Mouse (Mus musculus): ENCODE results near the gene Abcb1b. TPM values are rescaled to one million over a fixed set of nuclear protein-coding genes. Genes with fewer than 3 reads are reported as not detected.

The Abcb1b gene
- polyA plus RNA-seq, 1 experiment from 2014 or later, result 0.93 TPM

DNA sequence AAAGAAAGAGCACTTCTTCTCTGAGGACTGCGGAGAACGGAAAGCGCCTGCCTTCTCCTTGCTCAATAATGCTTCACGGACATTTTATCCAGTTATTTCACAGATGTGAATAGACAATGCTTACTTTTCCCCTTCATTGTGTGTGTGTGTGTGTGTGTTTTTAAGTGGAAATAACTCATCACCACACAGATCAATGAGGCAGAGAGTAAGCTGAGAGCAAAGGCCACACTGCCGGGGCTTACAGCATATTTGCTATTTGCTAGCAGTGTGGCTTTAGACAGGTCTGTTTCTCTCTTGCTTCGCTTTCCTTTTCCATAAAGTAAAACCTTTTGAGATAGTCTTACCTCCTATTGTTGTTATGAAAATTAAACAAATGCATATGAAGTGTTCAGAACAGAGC is 106.6 kb downstream of the Abcb1b start:
- Histone ChIP-seq H3K36me3 (replicated peaks) (no peaks in the 10 kb centered on the region), H3K9ac (no peak overlapping the region), H3K4me3 (replicated peaks) (no peak overlapping the region), H3K4me2 (no peak overlapping the region), H3K4me1 (no peaks in the 10 kb centered on the region), H3K27ac (no peak overlapping the region), H3K9me3 (no peaks in the 10 kb centered on the region), H3K27me3 (no peaks in the 10 kb centered on the region)
- no peak for ATAC-seq (ENCODE audit: low FRiP score)
- 43% methylated on average over 6 of the region's 6 CpGs for WGBS

DNA sequence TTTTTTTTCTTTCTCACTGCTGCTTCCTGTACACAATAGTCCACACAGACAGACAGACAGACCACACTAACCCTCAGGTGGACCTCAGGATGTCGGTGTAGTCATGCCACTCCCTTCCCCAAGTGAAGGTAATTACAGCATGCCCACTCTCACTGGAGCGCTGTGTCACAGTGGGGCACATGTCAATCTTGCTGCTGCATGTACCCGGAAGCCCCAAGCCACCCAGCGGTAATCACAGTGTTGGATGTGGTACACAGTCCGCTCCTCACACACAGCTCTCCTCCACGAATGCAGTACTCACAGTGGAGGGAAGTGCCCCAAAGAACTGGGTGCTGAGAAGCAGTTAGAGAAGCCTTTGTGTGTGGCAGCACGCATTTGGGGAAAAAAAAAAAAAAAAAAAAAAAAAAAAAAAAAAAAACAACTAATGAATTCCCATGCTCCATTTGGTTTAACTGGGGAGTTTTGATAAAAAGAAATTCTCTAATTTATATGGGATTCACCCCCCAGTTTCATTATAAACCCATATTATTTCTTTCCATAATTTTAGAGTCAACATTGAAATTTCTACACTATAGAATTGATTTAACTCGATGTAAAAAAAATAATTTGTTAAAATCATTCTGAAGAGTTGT is 113.7 kb downstream of the Abcb1b start:
- H3K27me3 ChIP-seq, result no peaks in the 10 kb centered on the region

More for the DNA sequence above, 113.7 kb downstream of the Abcb1b start:
- ATAC-seq (ENCODE audit: low FRiP score), result no peak
- H3K4me1 ChIP-seq, result no peaks in the 10 kb centered on the region
- no peak overlapping the region for H3K4me3 ChIP-seq (replicated peaks)
- no peak overlapping the region for H3K4me2 ChIP-seq
- 75% methylated on average over 8 of the region's 8 CpGs for WGBS
- no peaks in the 10 kb centered on the region for H3K36me3 ChIP-seq (replicated peaks)
- H3K9ac ChIP-seq, result no peak overlapping the region
- no peaks in the 10 kb centered on the region for H3K9me3 ChIP-seq
- H3K27ac ChIP-seq, result no peak overlapping the region

Other genes with a start within 250 kb of the Abcb1b start
- gene Rundc3b, start 175.2 kb upstream of the Abcb1b start, polyA plus RNA-seq (2016; fragmentation: Nextera tagmentation; extraction: Ambion mirVana), result 18.8 and 19.4 TPM in 2 replicates
- gene Abcb1a, start 138.1 kb upstream of the Abcb1b start, polyA plus RNA-seq (2016; fragmentation: Nextera tagmentation; extraction: Ambion mirVana), result 0.59 and 1.1 TPM in 2 replicates
- 1.1 and 1.6 TPM in 2 replicates for gene Abcb4, start 95.6 kb downstream of the Abcb1b start, polyA plus RNA-seq (2016; fragmentation: Nextera tagmentation; extraction: Ambion mirVana)
- gene Crot, start 199.2 kb downstream of the Abcb1b start, polyA plus RNA-seq (2016; fragmentation: Nextera tagmentation; extraction: Ambion mirVana), result 27.8 and 28.0 TPM in 2 replicates